Mouse (Mus musculus) cerebellum, adult 11-12 months (tissue): ENCODE data around the gene A1cf.

ENCODE experiments used
- DNase-seq: peaks from one replicate; pipeline ENCODE4 v3.0.0; 2022

Gene A1cf

GRCm38 (mm10) chr19:31868521-31868920, at the start of gene A1cf:
TSS of gene A1cf (plus strand) at chr19:31868764.
- no peak for DNase-seq

DNA sequence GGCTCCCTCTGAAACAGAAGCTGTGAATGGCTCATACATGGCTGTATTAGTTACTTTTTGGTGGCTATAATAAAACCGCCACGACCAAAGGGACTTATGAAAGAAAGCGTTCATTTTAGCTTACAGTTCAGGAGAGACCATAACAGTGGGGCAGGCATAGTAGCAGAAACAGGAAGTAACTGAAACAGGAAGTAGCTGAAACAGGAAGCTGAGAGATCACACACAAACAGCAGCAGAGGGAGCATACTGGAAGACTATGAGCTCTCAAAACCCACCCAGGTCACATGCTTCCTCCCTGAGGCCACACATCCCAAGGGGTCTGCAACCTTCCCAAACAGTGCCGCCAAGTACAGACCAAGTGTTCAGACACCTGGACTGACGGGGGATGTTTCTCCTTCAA, 34.3 kb upstream of the A1cf start:
- no peak for DNase-seq

- no peak for DNase-seq
These were observed 6.7 kb upstream of the A1cf start for GRCm38 (mm10) chr19:31861909-31862308.

DNA sequence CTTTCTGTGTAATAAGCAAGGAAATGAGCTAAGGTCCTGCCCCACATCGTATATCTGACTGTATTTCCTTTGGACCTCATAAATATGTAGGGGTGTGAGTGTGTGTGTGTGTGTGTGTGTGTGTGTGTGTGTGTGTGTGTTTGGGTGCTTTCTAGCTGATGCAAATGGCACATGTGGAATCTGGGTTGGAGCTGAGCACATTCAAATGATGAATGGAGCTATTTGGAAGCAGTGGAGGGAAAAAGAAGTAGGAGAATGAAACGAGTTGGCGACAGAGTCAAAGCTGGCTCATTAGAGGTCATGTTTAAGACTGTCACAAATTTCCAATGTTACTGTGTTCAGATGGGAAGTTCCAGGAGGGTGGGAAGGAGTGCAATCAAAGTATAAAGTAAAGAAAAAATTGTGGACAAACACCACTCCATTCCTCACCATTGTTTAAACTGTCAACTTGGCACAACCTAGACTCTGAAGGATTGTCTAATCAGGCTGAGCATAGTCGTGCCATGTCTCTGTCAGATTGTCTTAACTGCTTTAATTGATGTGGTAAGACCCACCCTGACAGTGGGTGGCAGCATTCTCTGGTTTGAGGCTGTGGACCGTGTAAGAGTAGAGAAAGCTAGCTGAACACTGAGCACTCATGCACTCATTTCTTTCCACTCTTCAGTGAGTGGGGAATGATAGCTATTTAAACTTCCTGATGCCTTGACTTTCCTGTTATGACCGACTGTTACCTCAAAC, 5.9 kb upstream of the A1cf start:
- DNase-seq: no peak

GRCm38 (mm10) chr19:31865451-31865850, 3.1 kb upstream of the A1cf start:
- no peak for DNase-seq

DNA sequence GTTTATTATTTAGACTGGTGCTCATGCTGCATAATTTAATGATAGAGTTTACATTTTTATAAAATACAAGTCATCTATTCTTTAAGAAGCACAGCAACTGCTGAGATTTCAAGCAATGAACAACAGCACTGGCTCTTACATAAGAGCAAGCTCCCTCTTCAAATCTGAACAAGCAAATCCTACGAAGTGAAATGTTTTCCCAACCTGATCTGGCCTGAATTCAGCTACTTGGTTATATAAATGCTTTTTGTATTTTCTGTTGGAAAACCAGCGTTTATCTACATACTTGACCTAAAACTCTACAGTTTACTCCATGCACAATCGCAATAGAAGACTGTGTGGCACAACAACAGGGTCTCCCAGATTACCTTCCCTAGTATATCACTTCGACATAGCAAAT, 488 bp upstream of the A1cf start:
- no peak for DNase-seq

DNA sequence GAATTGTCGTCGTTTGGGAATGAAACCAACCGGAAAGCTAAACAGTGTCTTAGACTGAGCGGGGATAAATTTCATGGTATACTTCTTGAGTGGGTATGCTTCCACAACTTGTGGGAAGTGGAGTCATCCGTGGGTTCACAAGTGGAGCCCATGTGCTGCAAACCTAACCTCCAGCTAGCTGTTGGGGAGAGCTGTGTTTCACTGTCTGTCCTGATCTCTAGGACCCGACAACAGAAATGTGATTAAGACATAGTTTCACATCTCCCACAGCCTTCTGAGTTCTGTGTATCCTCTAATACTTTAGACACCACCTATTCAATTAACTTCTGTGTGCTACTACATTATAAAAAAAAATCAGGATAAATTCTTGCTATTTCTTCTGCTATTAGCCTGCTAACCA, 407 bp downstream of the A1cf start:
- DNase-seq: no peak

- no peak for DNase-seq
These were observed 2.8 kb downstream of the A1cf start for GRCm38 (mm10) chr19:31871377-31871776.

- DNase-seq: no peak
These were observed 9.4 kb downstream of the A1cf start for GRCm38 (mm10) chr19:31877968-31878367.

- no peak for DNase-seq
These were observed 16.0 kb downstream of the A1cf start for GRCm38 (mm10) chr19:31884594-31884993.

- no peak for DNase-seq
These were observed 18.7 kb downstream of the A1cf start for GRCm38 (mm10) chr19:31887275-31887674.

GRCm38 (mm10) chr19:31889988-31890387, 21.4 kb downstream of the A1cf start:
- no peak for DNase-seq

DNA sequence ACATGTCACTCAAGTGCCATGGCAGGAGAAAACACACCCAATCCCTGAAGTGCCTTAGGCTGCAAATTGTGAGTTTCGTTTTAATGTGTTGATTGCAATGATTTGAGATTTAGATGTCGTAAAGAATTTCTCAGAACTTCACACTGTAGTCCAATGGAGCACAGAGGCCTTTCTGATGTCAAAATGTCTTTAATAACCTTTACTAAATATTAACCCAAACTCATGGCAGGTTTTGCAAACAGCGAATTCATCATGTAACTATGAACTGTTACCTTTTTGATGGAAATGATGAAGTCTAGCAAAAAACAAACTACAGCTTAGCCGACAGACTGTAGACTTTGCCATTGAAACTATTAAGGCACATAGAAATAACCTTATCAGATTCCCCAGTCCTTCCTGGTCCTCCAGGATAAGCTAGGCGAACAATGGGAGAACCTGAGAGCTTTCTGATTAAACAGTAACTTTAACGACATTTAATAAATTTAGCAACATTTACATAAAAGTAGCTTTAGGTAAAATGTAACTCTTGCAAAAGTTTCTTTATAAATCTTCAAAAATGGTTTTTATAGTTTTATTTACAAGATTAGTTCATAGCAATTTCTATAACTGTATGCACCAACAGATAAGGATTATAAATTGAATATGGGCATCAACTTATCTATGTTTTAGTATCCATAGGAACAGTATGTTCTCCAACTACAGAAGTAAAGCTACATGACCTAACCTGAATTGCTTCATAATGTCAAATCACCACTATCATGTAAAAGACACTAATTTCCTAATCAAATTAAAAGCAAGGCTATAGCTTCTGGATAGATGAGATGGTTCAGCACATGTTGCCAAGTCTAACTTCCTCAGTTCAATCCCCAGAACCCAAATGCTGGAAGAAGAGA, 22.7 kb downstream of the A1cf start:
- no peak for DNase-seq

DNA sequence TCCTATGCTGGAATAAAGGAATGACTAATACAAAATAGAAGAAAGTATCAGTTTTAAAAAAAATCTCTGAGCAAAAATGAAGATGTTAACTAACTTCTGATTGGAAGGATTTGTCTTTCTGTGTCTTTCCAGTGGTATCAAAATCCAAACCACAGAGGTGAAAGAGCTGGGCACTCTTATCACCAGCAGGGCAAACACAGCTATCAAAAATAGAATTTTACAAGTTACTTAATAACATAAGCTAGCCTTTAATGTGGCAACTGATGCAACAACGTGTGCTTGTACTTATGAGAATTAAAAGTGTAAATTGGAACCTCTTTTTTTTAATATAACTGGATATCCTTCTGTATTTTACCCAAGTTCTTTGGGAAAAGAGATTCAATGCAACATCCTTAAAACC, 27.4 kb downstream of the A1cf start:
- DNase-seq: no peak

GRCm38 (mm10) chr19:31896711-31897110, 28.1 kb downstream of the A1cf start:
- DNase-seq: no peak

DNA sequence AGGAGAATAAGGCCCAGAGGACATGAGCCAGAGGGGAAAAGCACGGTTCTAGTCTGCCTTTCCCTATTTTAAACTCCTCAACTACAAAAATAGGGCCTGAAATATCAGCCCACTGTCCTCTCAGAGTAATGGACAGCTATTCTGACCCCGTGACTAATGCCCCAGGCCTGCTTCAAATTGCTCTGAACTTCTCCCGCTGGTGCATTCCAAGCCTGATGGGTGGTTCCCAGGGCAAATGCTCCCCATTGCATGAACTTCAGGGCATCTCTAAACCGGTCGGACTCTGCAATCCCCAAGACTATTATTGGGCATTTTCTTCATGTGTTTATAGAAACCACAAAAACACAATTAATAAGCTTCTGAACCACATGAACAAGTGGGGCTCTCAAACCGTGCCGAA, 37.1 kb downstream of the A1cf start:
- DNase-seq: no peak

DNA sequence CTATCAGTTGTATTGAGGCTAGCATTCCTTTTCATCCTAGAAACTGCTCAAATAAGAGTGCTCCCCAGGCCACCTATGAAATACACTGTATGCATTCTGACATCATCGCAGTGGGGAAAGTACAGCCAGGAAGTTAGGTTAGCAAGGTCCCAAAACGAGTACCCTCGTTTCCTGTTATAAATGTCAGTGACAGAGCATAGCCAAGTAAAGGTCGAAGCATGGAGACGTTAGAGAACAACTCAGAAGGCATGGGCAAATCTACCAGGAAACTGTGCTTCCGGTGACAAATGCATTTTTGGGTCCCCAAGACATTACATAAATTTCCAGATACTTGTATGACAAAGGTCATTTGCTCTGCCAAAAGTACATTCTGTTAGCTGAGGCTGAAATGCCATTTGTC, 41.9 kb downstream of the A1cf start:
- DNase-seq: no peak

GRCm38 (mm10) chr19:31913946-31914345, 45.4 kb downstream of the A1cf start:
- DNase-seq: no peak

DNA sequence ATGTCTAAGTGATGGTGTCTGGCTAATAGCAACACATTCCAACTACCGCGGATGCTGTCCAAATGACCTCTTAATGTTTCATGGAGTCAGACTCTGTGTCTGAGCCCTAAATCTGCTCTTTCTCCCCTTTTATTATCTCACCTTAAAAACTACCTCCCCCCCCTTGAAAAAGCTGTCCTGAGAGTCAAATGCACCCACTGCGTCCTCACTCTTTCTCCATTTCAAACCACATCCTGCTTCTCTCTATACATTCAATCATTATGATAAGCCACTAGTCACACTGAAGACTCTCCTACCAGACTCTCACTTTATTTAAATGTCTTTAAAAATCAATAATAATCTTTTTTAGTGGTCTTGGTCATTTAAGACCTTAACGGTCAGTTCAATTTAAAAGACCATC, 51.8 kb downstream of the A1cf start:
- no peak for DNase-seq

DNA sequence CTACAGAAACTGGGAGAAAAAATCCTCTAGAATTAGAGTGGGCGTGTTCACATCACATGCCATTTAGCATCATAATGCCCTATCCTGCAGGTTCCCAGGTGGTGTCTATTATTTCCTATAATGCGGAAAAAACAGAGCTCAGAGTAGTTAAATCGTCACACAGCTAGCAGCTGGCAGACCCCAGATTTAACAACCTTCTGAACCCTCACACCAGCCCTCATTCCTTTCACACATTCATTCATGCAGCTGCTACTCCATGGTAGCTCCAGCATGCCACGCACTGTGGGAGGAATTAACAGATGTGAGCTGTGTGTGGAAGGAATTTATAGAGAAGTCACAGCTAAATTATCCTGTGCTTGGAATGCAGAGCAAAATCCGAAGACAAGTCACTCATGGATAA, 53.3 kb downstream of the A1cf start:
- DNase-seq: no peak

DNA sequence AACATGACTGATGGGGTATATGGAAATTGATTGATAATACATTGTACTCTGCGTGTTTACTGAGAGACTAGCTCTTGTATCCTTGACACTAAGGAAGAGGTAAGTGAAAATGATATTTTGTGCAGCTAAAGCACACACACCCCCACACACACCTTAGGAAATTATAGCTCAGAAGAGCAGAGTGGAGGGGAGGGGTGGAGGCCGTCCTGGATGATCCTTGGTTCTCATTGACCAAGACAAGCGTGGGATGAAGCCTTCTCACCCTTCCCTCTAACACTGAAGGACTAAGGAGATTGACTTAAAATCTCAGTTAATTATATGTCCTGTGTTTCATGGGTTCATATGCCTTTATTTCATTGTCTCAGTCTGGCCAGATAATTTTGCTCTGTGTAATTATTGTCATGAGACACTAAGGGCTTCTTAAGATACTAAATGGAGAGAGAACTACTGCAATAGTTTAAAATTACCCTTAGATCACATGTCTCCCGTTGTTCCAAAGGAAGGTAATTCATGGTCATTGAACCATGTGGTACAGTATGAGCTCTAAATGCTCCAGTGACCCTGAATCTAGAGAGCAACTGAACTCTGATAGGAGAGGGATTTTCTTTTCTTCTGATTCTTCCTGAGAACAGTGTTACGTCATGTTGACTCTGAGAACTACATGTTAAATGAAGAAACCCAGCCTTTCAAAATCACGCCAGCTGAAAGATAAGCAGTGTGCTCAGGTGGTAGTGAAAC, 55.2 kb downstream of the A1cf start:
- DNase-seq: no peak

DNA sequence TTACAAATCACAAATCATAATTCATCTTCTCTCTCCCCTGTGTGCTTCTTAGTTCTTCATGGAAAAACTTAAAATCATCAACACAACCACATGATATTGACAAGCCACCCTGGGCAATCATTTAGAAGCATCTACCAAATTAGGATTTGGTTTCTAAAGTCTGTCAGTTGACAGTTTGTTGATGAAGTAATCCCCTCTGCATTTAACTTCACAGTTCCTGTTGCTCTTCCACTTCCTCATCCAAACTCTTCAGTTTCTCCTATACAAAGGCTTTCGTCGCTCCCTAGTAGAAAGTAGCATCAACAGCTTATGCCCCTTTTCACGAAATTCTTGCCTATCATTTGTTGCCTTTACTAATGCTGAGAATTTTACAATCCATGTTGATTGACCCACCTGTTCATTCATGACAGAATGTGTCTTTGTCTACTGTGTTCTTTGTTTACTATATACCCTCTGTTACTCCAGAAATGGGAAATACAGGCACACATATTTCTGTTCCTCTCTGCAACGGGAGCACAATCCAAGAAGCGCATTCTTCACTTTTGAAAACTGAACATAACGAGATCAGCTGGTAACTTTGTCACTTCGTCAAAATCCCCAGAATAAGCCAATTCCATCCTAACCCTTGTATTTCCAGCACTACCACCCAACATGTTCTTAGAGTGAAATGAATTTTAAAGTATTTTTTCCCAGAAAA, 82.4 kb downstream of the A1cf start:
- no peak for DNase-seq

- no peak for DNase-seq
These were observed 85.2 kb downstream of the A1cf start for GRCm38 (mm10) chr19:31953799-31954198.
